Mouse (Mus musculus): ENCODE measurements around the gene Zfp969. TPM values are rescaled to one million over a fixed set of nuclear protein-coding genes. Genes with fewer than 3 reads are reported as not detected.

Zfp969 gene
- 16.4 and 20.0 TPM in 2 replicates for polyA plus RNA-seq (2021; fragmentation: Nextera tagmentation)
- long read RNA-seq, experiment 1, partial matches to known transcripts = 0 of 3 reads
- long read RNA-seq, experiment 1, other reads (novel, unspliced or antisense) = 1 of 3 reads
- long read RNA-seq, experiment 2, partial matches to known transcripts = 0 of 7 reads
- long read RNA-seq, experiment 2, other reads (novel, unspliced or antisense) = 6 of 7 reads

GRCm38 (mm10) chr2:175703546-175703945 is at the start of gene Zfp969:
TSS of gene Zfp969 (minus strand) at chr2:175703646.

GRCm38 (mm10) chr2:175741237-175741636 is 37.8 kb upstream of the Zfp969 start, which contains the start of gene Gm2007:
TSS of gene Gm2007 (plus strand) at chr2:175741537.

GRCm38 (mm10) chr2:175643678-175644077 is 59.8 kb downstream of the Zfp969 start, which contains the start of gene Gm11007:
TSS of gene Gm11007 (plus strand) at chr2:175643978.

Other genes starting within 250 kb of the Zfp969 start
- gene Zfp965, start 233.7 kb downstream of the Zfp969 start, polyA plus RNA-seq (2021; fragmentation: Nextera tagmentation) = 7.3 and 8.2 TPM in 2 replicates
- not detected in 2 replicates for gene Gm11007, start 59.7 kb downstream of the Zfp969 start, polyA plus RNA-seq (2021; fragmentation: Nextera tagmentation)
- not detected in 2 replicates for gene Gm2007, start 37.9 kb upstream of the Zfp969 start, polyA plus RNA-seq (2021; fragmentation: Nextera tagmentation)
- 2.8 and 4.0 TPM in 2 replicates for gene Gm14288, start 97.4 kb upstream of the Zfp969 start, polyA plus RNA-seq (2021; fragmentation: Nextera tagmentation)
- gene Gm6710, start 165.6 kb upstream of the Zfp969 start, polyA plus RNA-seq (2021; fragmentation: Nextera tagmentation) = 24.0 and 27.5 TPM in 2 replicates
- gene Zfp966, start 227.5 kb upstream of the Zfp969 start, polyA plus RNA-seq (2021; fragmentation: Nextera tagmentation) = 0.43 and 0.77 TPM in 2 replicates

Measured in layer of hippocampus, adult 6 months (tissue).